Mouse (Mus musculus): ENCODE measurements around the gene Gja10. TPM values are rescaled to one million over a fixed set of nuclear protein-coding genes. Genes with fewer than 3 reads are reported as not detected.

The Gja10 gene
- under 1 TPM in 1 of 2 experiments, not detected in 1; 0.23 TPM for total RNA-seq (2021)
- long read RNA-seq, experiment 1, partial matches to known transcripts, result 0 of 1 reads
- long read RNA-seq, experiment 1, other reads (novel, unspliced or antisense), result 1 of 1 reads
- long read RNA-seq, experiment 2, result 0 reads

DNA sequence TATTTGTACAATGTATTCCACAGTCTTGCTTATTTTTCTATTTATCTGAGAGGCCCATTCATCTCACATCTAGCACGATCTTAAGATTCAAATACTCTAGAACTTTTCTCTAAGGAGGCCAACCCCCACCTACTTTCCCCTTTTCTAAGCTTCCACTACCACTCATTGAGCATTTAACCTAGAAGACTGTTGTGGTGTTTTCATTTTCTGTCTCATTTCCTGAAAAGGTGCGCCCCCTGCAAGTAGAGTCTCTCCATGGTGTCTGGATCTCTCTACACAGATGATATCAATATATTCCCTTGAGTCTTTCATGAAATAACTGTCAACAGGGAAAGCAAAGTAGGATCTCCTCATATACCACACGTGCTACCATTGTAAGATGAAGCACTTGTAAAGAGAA lies at the start of gene Gja10:
Gja10 (minus strand) TSS at position 101 of the 400 bp plus-strand sequence.
- DNase-seq (ENCODE audit: low spot score in 2 of 2), result no peak

DNA sequence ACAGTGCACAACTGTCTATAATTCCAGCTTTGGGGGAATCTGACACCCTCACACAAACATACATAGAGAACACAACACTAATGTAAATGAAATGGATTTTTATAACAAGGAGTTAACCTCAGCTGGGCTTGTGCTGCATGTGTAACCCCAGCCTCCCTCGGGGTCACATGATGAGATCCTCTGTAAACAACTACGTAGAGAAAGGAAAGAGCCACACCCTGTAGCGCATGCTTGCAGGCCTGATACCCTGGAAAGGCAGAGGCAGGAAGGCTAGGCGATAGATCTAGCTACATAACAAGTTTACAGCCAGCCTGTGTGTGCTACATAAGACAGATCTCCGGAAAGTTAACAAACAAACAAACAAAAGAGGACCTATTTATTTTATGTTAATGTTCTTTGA lies 49.1 kb upstream of the Gja10 start:
- DNase-seq (ENCODE audit: low spot score in 2 of 2), result no peak

DNA sequence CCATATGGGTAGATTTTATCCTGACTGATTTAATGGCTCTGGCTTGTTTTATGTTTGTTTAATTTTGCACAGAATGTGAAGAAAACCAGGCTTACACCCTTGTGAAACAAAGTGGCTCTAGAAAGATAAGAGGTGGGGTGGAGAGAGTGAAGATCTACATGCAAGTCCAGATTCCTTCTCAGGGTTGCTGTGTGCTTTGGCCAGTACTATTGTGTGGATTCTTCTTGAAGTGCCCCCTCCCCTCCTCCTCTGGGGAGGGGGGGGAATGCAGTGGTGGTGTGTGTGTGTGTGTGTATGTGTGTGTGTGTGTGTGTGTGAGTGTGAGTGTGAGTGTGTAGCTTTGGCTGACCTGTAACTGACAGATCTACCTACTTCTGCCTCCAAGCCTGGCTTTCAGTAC lies 19.1 kb upstream of the Gja10 start:
- DNase-seq (ENCODE audit: low spot score in 2 of 2), result no peak

DNA sequence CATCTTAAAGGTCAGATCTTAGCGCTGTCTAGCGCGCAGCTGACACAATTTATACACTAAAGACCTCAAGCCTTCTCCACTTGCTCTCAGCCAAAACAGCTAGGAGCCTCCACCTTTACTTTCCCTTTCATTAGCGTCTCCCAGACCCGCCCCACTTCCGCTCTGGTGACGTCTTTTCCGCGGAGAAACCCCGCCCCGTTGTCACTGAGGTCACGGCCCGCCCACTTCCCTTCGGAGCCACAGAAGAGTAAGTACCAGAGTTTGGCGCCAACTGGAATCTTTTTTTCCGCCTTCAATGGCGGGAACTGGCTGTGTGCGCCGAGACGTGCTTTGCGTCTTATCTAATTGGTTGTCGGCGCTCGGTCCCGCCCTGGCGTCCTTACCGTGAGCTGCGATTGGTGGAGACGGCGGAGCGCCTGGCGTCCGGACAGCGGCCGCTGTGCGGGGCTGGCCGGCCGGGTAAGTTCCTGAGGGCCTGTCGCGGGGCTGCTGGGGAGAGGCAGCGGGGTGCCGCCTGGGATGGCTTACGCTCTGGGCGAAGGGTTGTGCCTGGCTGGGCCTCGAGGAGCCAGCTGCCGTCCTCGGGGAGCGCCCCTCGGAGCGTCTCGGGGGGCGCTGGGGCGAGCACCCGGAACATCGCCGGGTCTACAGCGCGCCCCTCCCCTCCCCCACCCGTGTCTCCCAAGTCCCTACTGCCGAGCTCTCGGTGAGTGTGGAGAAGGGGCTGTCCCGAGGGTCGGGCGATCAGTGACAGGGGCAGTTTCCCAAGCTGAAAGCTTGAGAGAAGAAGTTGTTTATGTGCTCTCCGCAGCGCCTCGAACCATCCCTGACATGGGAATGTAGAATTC lies 12.7 kb upstream of the Gja10 start, which contains the start of gene Casp8ap2:
Casp8ap2 (plus strand) TSS at position 418 of the 848 bp plus-strand sequence.
- DNase-seq (ENCODE audit: low spot score in 2 of 2), result peak; percentile 94 to 98

DNA sequence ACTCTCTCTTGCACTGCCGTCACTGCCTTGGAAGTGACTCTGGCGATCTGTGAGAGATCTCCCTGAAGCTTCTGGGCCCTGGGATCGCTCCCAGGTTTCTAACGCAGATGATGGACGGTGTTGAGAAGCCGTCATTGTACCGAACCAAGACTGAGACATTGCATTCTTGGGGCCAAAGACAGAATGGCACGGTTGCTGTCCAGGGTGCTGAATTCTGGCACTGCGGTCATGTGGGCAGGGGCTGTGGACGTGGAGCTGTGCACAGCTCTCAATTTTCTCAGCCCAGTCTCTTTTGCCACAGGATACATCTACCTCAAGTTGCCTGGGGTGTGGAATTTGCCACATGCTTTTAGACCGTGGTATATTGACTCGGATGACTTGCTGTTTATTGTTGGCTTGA lies 1.4 kb downstream of the Gja10 start:
- DNase-seq (ENCODE audit: low spot score in 2 of 2), result peak; percentile 22 to 33

DNA sequence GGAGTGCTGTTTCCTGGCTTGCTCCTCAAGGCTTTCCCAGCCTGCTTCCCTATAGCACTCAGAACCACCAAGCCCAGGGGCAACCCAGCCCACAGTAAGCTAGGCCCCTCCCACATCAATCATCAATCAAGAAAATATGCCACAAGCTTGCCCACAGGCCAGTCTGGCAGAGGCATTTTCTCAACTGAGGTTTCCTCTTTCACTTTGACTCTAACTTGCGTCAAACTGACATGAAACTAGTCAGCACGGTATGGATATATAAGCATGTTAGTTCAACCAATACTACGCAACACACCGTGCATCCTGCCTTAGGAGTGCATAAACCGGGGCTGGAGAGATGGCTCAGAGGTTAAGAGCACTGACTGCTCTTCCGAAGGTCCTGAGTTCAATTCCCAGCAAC lies 14.3 kb downstream of the Gja10 start:
- DNase-seq (ENCODE audit: low spot score in 2 of 2), result no peak

DNA sequence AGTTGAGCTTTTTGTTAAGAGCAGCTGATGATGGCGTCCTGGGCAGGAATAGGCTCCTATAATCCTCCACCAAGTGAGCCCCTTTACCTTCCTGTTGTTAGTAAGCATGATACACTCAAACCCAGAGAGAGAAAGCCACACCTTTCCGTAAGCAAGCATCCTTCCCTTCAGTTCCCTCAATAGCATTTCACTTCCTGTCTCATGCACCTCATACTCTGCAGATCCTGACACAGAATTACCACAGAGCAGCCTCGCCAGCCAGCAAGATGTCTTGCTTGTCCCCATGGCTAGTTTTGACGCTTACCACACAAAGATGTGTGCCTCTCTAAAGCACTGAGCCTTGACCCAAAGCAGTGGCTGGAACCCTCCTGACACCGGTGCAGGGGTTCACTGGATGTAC lies 15.0 kb downstream of the Gja10 start:
- no peak for DNase-seq (ENCODE audit: low spot score in 2 of 2)

DNA sequence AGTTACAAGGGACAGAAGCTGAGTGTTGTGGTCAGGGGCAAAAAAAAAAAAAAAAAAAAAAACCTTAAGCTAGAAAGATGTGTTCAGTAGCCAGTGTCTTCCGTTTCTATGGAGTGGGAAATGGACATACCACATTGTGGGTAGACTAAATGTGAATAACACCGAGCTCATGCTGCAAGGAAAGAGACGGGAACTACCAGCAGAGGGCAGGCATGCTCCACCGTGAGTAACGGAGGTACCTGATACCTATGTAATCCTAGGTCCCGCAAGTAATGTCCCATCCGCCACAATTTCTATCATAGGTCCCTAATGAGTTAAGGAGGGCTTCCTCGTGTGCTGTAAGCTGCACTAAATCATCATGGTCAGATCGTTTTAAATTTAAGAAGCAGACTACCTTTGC lies 16.0 kb downstream of the Gja10 start:
- peak in 1 of 2 experiments; percentile 28 for DNase-seq (ENCODE audit: low spot score in 2 of 2)

DNA sequence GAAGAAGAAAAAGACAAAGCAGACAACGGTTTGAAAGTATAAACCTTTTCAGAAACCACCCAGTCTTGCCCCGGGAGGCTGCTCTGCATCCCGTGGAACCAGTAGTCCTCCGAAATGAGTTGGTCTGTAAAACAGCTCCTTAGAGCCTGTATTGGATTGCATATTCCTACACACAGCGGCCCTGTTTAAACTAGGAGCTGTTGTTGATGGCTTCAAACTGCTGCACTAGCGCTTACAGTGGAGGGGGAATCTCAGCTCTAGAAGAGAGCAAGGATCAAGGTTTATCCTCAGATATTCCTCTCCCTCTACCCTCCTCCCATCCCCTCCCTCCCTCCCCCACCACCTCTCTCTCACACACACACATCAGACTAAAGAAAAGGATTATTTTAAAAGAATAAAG lies 18.4 kb downstream of the Gja10 start:
- DNase-seq (ENCODE audit: low spot score in 2 of 2), result no peak

DNA sequence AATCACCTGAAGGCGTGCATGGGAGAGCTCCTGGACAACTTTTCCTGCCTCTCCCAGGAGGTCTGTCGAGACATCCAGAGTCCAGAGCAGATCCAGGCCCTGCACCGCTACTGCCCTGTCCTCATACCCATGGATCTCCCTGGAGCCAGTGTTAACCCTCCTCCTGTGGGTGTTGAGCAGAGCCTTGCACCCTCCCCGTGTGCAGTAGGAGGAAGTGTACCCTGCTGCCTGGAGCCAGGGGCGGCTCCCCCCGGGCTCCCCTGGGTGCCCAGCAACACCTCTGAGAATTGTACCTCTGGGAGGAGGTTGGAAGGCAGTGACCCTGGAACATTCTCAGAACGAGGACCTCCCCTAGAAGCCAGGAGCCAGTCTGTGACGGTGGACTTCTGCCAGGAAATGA lies 22.7 kb downstream of the Gja10 start:
- no peak for DNase-seq (ENCODE audit: low spot score in 2 of 2)

DNA sequence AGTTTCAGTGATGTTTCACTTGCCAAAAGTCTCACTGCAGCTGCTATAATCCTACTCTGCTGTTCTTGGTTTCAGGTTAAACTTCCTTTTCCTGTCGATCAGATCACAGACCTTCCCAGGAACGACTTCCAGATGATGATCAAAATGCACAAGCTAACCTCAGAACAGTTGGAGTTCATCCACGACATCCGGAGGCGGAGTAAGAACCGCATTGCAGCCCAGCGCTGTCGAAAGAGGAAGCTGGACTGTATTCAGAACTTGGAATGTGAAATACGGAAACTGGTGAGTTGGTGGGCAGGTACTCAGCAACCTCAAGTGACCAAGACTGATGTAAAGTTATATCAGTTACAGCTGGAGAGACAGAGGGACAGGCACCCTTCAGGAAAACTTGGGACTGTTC lies 27.4 kb downstream of the Gja10 start:
- no peak for DNase-seq (ENCODE audit: low spot score in 2 of 2)

DNA sequence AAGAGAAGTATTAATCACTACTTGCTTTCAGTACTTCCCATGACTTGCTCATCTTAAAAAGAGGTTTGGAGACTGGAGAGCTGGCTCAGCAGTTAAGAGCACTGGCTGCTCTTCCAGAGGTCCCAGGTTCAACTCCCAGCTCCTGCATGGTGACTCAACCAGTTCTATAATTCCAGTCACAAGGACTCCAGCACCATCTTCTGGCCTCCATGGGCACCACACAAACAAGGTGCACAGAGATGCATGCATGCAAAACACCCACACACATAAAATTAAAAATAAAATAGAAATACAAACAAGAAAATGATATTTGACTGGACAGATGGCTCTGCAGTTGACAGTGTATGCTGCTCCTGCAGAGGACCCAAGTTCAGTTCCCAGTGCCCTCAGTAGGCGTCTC lies 28.0 kb downstream of the Gja10 start:
- DNase-seq (ENCODE audit: low spot score in 2 of 2), result no peak

DNA sequence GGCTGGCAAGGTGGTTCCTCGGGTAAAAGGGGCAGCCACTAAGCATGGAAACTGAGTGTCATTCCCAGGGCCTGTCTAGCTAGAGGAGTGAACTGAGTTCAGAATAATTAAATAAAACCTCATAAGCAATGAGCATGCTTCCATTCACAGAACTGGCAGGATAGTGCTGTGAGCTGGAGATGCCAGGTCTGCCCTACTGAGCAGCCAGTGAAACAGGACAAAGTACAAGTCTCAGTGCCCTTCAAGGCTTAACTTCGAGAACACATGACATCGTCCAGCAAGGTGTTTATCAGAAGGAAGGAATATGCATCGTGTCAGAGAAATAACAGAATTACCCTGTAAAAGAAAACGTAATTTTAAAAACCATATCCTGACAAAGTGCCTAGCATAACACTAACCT lies 29.0 kb downstream of the Gja10 start:
- no peak for DNase-seq (ENCODE audit: low spot score in 2 of 2)

DNA sequence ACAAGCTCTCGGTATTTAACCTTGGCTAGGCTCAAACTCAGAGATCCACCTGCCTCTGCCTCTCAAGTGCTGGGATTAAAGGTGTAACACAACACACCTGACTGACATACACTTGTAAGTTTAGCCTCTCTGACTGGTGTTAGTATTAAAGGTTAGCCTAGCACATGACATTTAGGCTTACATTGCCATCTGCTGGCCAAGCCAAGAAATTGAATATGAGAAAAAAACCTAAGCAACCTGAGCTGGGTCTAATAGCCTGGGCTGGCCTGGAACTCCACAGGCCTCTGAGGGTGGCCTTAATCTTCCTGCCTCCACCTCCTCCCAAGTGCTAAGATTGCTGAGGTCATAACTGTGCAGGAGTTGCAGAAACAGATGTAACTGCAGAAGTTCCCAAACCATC lies 30.4 kb downstream of the Gja10 start:
- DNase-seq (ENCODE audit: low spot score in 2 of 2), result no peak

DNA sequence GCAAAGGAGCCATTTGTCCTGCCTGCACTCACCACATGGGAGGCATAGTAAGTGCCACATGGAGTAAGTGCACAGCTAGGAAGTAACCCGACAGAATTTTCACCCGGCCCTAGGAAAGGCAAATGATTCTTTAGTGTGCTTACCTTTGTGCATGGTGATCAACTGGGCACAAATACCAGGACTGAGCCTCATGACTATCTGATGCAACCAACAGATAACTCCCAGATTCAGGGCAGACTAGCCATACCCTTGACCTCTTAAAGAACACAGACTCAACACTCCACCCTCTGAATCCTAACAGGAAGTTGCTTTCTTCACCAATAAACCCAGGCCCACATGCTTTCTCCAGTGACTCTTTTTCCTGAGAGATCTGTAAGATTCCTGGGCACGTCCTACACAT lies 31.1 kb downstream of the Gja10 start:
- DNase-seq (ENCODE audit: low spot score in 2 of 2), result no peak

DNA sequence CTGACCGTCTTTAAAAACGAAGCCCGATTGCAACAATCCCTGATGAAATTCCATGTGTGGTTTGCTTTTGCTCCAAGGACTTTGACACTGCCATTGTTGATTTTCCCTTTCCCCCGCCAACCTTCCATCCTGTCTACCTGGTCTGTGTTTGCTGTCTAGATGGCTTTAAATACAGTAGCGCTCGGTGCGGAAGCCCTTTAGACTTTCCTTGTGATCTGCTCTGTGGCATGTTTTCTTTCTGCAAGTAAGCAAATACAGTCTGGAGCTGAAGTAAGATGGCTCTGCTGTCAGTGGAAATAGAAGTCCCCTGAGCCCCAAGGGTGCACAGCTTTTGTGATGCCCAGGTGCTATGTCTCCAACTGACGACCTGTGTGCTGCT lies 31.6 kb downstream of the Gja10 start:
- DNase-seq (ENCODE audit: low spot score in 2 of 2), result no peak

DNA sequence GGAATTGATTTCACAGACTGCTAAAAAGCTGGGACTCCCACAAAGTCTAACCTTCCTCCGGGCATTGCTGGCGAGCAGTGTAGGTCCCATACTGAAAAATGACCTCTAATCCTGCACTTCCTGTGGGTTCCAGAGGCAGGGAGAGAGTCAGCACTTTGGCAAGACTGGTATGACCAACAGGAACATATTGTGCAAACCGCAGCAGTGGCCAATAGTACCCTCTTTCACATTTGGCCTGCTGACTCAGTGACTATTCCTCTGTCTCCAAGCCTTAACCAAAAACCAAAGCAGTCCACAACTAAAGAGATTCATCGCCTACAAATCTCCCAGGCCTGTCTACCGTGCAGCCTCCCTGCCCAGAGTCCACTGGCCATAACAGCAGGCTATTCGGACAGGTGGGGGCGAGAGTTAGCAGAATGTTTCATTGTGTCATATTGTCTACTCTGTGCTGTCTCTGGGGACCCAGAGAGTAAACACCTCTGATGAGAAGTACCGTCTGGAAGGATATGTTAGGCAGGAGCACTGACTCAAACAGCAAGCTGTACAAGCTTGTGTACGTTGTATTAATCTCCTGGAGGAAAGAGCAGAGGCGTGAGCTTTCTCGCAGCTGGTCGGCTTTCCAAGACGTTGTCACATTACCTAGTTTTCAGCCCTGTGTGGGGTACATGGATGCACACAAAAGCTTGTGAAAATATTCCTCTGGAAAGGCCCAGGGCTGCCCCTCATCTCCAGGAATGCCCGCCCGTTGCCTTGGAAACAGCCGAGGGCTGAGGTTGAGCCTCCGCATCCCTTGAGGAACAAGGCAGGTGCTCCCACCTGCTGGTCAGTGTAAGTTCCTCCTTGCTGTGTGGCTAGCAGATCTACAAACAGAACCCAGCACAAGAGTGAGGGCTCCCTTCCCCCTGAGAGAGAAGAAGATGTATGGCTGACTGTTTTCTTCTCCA lies 32.3 kb downstream of the Gja10 start:
- no peak for DNase-seq (ENCODE audit: low spot score in 2 of 2)

DNA sequence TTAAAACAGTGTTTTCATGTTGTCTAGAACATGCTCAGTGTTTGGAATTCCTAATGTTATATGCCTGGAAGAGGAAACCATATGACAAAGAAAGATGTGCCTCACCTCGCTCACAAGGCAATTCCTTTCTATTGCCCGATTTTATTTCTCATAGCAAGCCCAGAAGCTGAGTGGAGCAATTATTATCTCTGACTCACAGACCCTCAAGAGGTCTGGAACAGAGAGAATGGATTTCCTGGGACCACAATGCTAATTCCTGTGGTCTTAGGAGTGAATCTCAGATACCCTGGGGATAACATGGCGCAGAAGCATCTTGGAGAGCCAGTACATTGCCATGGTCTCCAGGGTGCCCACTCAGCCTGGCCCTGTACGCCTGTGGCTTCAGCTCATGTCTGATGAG lies 33.5 kb downstream of the Gja10 start:
- no peak for DNase-seq (ENCODE audit: low spot score in 2 of 2)

DNA sequence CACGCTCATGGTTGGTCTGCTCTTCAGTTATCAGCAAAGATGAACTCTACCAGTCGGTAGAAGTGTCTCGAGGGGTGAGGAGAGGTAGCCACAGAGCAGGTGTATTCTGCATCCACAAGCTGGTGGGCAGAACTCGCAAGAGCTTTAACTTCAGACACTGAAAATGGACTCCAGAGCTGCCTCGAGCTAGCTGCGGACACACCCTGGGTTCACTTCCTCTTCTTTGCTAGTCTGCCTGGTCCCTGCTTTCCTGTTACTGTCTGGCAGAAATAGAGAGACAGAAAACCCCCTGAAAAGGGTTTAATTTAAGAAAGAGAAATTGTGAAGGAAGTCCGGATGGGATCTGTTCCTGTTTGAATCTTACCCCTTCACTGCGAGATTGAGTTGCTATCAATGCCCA lies 37.6 kb downstream of the Gja10 start:
- DNase-seq (ENCODE audit: low spot score in 2 of 2), result no peak

DNA sequence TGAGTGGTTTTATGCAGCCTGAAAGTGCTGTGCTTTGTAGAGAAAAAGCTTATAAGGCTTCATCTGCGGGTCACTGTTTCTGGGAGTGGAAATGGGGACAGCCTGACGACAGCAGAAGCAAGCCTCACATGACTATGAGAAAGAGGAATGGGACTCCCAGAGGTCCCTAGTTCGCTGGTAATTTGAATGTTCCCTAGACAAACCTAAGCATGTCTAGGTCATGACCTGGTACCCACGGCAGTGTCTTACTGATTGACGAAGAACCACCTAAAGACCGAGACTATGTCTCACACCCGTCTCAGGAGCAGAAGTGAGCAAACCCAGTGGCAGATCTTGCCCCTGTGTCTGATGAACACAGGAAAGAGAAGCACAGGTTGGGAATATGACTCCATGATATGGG lies 38.1 kb downstream of the Gja10 start:
- DNase-seq (ENCODE audit: low spot score in 2 of 2), result no peak

DNA sequence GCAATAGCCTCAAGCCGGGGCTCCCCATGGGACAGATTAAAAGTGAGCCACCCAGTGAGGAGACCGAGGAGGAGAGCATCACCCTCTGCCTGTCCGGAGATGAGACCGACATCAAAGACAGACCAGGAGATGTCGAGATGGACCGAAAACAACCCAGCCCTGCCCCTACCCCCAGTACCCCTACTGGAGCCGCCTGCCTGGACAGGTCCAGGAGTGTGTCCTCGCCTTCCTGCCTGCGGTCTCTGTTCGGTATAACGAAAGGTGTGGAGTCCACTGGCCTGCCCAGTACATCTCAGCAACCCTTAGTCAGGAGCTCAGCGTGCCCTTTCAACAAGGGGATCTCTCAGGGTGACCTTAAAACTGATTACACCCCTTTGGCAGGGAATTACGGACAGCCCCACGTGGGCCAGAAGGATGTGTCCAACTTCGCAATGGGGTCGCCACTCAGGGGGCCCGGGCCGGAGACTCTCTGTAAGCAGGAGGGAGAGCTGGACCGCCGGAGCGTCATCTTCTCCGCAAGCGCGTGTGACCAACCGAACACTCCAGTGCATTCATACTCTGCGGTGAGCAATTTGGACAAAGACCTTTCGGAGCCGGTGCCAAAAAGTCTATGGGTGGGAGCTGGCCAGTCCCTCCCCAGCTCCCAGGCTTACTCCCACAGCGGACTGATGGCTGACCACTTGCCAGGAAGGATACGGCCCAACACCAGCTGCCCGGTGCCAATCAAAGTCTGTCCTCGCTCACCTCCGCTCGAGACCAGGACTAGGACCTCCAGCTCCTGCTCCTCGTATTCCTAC lies 40.0 kb downstream of the Gja10 start:
- no peak for DNase-seq (ENCODE audit: low spot score in 2 of 2)
